Mouse (Mus musculus): ENCODE results near the gene Proz.

- TF ChIP-seq POLR2A (IDR thresholded peaks at IDR 0.05; ENCODE audit: extremely low read depth, insufficient read depth, low read length) (no peak), CTCF (IDR thresholded peaks at IDR 0.05; ENCODE audit: extremely low read depth, insufficient read depth, low read length) (no peak)
Observed at GRCm38 (mm10) chr8:13073255-13073654, 12.5 kb downstream of the Proz start.

Measured in cortical plate, adult 2 months (tissue).